Mouse (Mus musculus) ES-Bruce4 (cell line): ENCODE data around the gene Tial1. TPM values are rescaled to one million over a fixed set of nuclear protein-coding genes. Genes with fewer than 3 reads are reported as not detected.

Experiments used
- H3K27ac ChIP-seq: 2 replicates; pipeline ENCODE4 v1.5.1; 2012; ENCODE audit warnings: low read length, inconsistent platforms; ENCODE audit not compliant: insufficient read depth
- H3K27me3 ChIP-seq: 2 replicates; pipeline ENCODE4 v1.6.1; 2012; ENCODE audit warnings: mild to moderate bottlenecking, low read length, inconsistent platforms; ENCODE audit not compliant: control insufficient read depth, poor library complexity, insufficient read depth, severe bottlenecking
- H3K36me3 ChIP-seq: 2 replicates; pipeline ENCODE4 v1.6.1; 2012; ENCODE audit warnings: inconsistent platforms, mild to moderate bottlenecking, low read length, moderate library complexity; ENCODE audit not compliant: control insufficient read depth, poor library complexity, insufficient read depth, severe bottlenecking
- H3K4me1 ChIP-seq: one replicate; pipeline ENCODE4 v1.8.1; 2011; ENCODE audit warnings: low read length; ENCODE audit not compliant: control insufficient read depth, insufficient read depth
- H3K4me3 ChIP-seq: 2 replicates; pipeline ENCODE4 v1.5.1; 2011; ENCODE audit warnings: low read depth, mild to moderate bottlenecking, low read length
- H3K9ac ChIP-seq: 2 replicates; pipeline ENCODE4 v1.6.1; 2012; ENCODE audit warnings: low read depth, mild to moderate bottlenecking, inconsistent platforms; ENCODE audit not compliant: poor library complexity, severe bottlenecking
- H3K9me3 ChIP-seq: replicated peaks from 2 replicates; pipeline ENCODE4 v1.6.1; 2012; ENCODE audit warnings: mild to moderate bottlenecking, low read length, inconsistent platforms; ENCODE audit not compliant: control insufficient read depth, poor library complexity, insufficient read depth, severe bottlenecking
- CTCF ChIP-seq: IDR thresholded peaks from one replicate; pipeline ENCODE4 v1.8.1; 2011; ENCODE audit warnings: low read depth, low read length
- EP300 ChIP-seq: IDR thresholded peaks from 2 replicates; pipeline ENCODE4 v1.6.1; 2011; ENCODE audit warnings: low read depth, low read length; ENCODE audit not compliant: insufficient read depth
- POLR2A ChIP-seq: IDR thresholded peaks from one replicate; pipeline ENCODE4 v1.8.1; 2011; ENCODE audit warnings: low read length; ENCODE audit not compliant: insufficient read depth
- polyA plus RNA-seq: library from polyadenylated mRNA; stranded (reverse); fragments of >200 nt; gene quantifications from 2 replicates; pipeline ENCODE4 v1.2.4, GENCODE M21; 2011; ENCODE audit warnings: low read depth; ENCODE audit not compliant: missing spikeins, insufficient read depth, insufficient read length

Gene Tial1
- polyA plus RNA-seq, 1 experiment = 152 TPM

GRCm38 (mm10) chr7:128462406-128462805 is 889 bp upstream of the Tial1 start:
- TF ChIP-seq POLR2A (no peak), CTCF (no peak)
- Histone ChIP-seq H3K27me3 (no peaks in the 10 kb centered on the region), H3K9me3 (no peaks in the 10 kb centered on the region), H3K36me3 (no peaks in the 10 kb centered on the region), H3K27ac (peak overlapping the region; percentile 59), H3K4me3 (peak overlapping the region; percentile 98), H3K4me1 (no peaks in the 10 kb centered on the region), H3K9ac (peak overlapping the region; percentile 72)

DNA sequence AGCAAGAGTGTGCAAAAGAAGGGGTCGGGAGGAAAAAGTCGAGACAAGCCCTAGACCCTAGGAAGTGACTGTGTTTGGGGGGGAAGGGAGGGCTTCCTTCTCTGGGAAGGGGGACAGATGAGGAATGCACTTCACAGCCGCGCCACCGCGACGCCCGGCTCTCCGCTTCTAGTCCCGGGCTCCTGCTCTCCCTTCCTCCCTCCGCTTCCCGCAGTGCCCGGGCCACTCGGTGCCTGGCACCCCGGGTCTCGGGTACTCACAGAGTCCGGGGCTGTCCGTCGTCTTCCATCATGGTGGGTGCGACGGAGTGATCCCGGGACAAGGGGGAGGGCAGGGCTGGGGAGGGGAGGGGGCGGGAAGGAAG is 670 bp downstream of the Tial1 start:
- no peak overlapping the region for H3K27ac ChIP-seq
- H3K4me1 ChIP-seq = no peaks in the 10 kb centered on the region
- no peaks in the 10 kb centered on the region for H3K9me3 ChIP-seq
- H3K36me3 ChIP-seq = no peaks in the 10 kb centered on the region
- no peak for TF ChIP-seq EP300
- TF ChIP-seq POLR2A = no peak
- TF ChIP-seq CTCF = no peak
- H3K27me3 ChIP-seq = no peaks in the 10 kb centered on the region
- peak overlapping the region; percentile 89 for H3K9ac ChIP-seq
- H3K4me3 ChIP-seq = peak overlapping the region; percentile 96

GRCm38 (mm10) chr7:128460131-128460864 is 1.2 kb downstream of the Tial1 start:
- Histone ChIP-seq H3K36me3 (no peaks in the 10 kb centered on the region), H3K27ac (peak overlapping the region; percentile 66; the same call in 1 of the 2 replicates), H3K4me3 (peak overlapping the region; percentile 96), H3K9ac (peak overlapping the region; percentile 89), H3K9me3 (no peaks in the 10 kb centered on the region), H3K4me1 (no peaks in the 10 kb centered on the region), H3K27me3 (no peaks in the 10 kb centered on the region)
- no peak for TF ChIP-seq EP300
- TF ChIP-seq CTCF = no peak
- no peak for TF ChIP-seq POLR2A

GRCm38 (mm10) chr7:128459791-128460130 is 1.8 kb downstream of the Tial1 start:
- Histone ChIP-seq H3K4me3 (peak overlapping the region; percentile 61), H3K27me3 (no peaks in the 10 kb centered on the region), H3K27ac (peak overlapping the region; percentile 66), H3K9me3 (no peaks in the 10 kb centered on the region), H3K36me3 (peaks cover 2% of the 10 kb centered on the region), H3K4me1 (no peaks in the 10 kb centered on the region), H3K9ac (peak overlapping the region; percentile 89)
- no peak for TF ChIP-seq EP300

- Histone ChIP-seq H3K36me3 (peaks cover 9% of the 10 kb centered on the region), H3K9me3 (no peaks in the 10 kb centered on the region), H3K27me3 (no peaks in the 10 kb centered on the region), H3K4me1 (no peaks in the 10 kb centered on the region), H3K27ac (no peak overlapping the region), H3K4me3 (no peak overlapping the region), H3K9ac (no peak overlapping the region)
- TF ChIP-seq EP300 = no peak
- TF ChIP-seq POLR2A = no peak
- TF ChIP-seq CTCF = no peak
Observed at GRCm38 (mm10) chr7:128458011-128458410, 3.5 kb downstream of the Tial1 start.

- Histone ChIP-seq H3K9ac (no peak overlapping the region), H3K9me3 (no peaks in the 10 kb centered on the region), H3K36me3 (peaks cover 29% of the 10 kb centered on the region), H3K4me1 (no peaks in the 10 kb centered on the region), H3K27me3 (no peaks in the 10 kb centered on the region), H3K27ac (no peak overlapping the region), H3K4me3 (no peak overlapping the region)
- no peak for TF ChIP-seq CTCF
- no peak for TF ChIP-seq EP300
- TF ChIP-seq POLR2A = no peak
Observed at GRCm38 (mm10) chr7:128452731-128453130, 8.8 kb downstream of the Tial1 start.
